Comparison of ENCODE assay signal across 8 mouse cellular contexts in the genomic region with DNA sequence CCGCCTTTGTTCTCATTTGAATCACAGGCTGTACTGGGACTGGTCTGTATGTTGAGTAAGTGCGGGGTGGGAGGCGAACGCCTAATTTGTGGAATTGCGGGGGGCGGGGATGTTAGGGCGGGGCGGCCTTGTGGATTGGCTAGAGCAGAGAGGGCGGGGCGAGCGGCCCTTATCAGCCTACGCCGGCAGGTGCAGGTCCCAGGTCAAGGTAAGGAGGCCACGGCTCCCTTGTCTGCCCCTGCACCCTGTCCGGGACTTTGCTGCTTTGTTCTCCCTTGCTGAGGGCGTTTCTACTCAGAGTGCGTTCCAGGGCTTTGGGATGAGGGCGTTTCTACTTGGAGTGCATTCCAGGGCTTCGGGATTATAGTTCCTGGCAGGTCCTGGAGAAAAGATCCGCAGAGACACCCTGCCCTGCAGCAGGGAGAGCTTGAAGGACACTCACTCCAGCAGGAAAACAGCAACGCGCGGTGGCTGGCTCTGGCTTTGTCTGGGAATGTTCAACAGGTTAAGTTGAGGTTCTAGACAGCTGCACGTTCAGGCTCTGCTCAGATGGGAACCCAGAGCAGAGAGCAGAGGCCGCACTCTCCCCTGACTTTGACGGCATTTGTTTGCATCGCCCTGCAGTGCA.
A peak's percentile ranks its signal among the peaks of the same experiment; 100 is the strongest.
DNase-seq lines count a peak whose midpoint lies in the region; ATAC-seq and TF ChIP-seq lines count a peak whose summit lies in the region.

No protein-coding gene starts in this region.

- intact Hi-C loops in gastrocnemius, postnatal 36 days (cut with DNase I) = no loop called here

- WGBS in intestine, embryonic 15.5 days = 8% methylated on average over 27 of the region's 27 CpGs
- 31% methylated on average over 27 of the region's 27 CpGs for WGBS in liver, embryonic 15.5 days (ENCODE audit: insufficient replicate concordance)
- WGBS in olfactory bulb, adult 2 months = 12% methylated on average over 27 of the region's 27 CpGs

- H3K9ac ChIP-seq in intestine, embryonic 15.5 days = peak overlapping the region; percentile 48
- peak overlapping the region; percentile 18; the same call in 1 of the 2 replicates for H3K9ac ChIP-seq in liver, embryonic 15.5 days

- H3K36me3 ChIP-seq in E14TG2a.4 (ENCODE audit: insufficient read depth, low read length) = peaks cover 36% of the 10 kb centered on the region
- no peaks in the 10 kb centered on the region for H3K36me3 ChIP-seq in intestine, embryonic 15.5 days
- no peaks in the 10 kb centered on the region for H3K36me3 ChIP-seq in liver, embryonic 15.5 days (replicated peaks)

- H3K27ac ChIP-seq in intestine, embryonic 15.5 days = peak overlapping the region; percentile 86
- H3K27ac ChIP-seq in liver, embryonic 15.5 days (replicated peaks) = peak overlapping the region; percentile 48; the same call in 1 of the 2 replicates
- H3K27ac ChIP-seq in olfactory bulb, adult 2 months (ENCODE audit: insufficient read depth, low read depth, low read length) = no peak overlapping the region

- ATAC-seq in intestine, embryonic 15.5 days = peak; percentile 96
- ATAC-seq in liver, embryonic 15.5 days (ENCODE audit: insufficient read depth) = peak; percentile 88

- DNase-seq in brain, embryonic 14.5 days (ENCODE audit: low read depth) = peak; percentile 88
- peak; percentile 56 to 66 for DNase-seq in gastrocnemius, postnatal 36 days
- DNase-seq in T-cell, adult 2 months (ENCODE audit: low spot score) = no peak
- DNase-seq in thymus, postnatal 25 days = no peak

- no peaks in the 10 kb centered on the region for H3K9me3 ChIP-seq in E14TG2a.4 (ENCODE audit: low read length)
- H3K9me3 ChIP-seq in intestine, embryonic 15.5 days = no peaks in the 10 kb centered on the region
- H3K9me3 ChIP-seq in liver, embryonic 15.5 days (replicated peaks) = no peaks in the 10 kb centered on the region

- TF ChIP-seq POLR2A in brain, embryonic 14.5 days (IDR thresholded peaks at IDR 0.05; ENCODE audit: borderline replicate concordance, extremely low read depth, insufficient read depth, insufficient read length, poor library complexity, severe bottlenecking) = no peak
- TF ChIP-seq POLR2A in olfactory bulb, adult 2 months (IDR thresholded peaks at IDR 0.05; ENCODE audit: insufficient read depth, low read depth, low read length) = no peak

- H3K27me3 ChIP-seq in E14TG2a.4 (ENCODE audit: insufficient read depth, low read length) = no peaks in the 10 kb centered on the region
- no peaks in the 10 kb centered on the region for H3K27me3 ChIP-seq in intestine, embryonic 15.5 days (replicated peaks)
- H3K27me3 ChIP-seq in liver, embryonic 15.5 days = no peaks in the 10 kb centered on the region

- peak overlapping the region; percentile 57 for H3K4me2 ChIP-seq in intestine, embryonic 15.5 days (replicated peaks)
- H3K4me2 ChIP-seq in liver, embryonic 15.5 days = peak overlapping the region; percentile 54

- H3K4me3 ChIP-seq in E14TG2a.4 (replicated peaks; ENCODE audit: low read length) = peak overlapping the region; percentile 86
- peak overlapping the region; percentile 41 for H3K4me3 ChIP-seq in intestine, embryonic 15.5 days (replicated peaks)
- peak overlapping the region; percentile 44 for H3K4me3 ChIP-seq in liver, embryonic 15.5 days (replicated peaks)
- H3K4me3 ChIP-seq in olfactory bulb, adult 2 months (ENCODE audit: insufficient read depth, low read depth, low read length) = peak overlapping the region; percentile 20

- H3K4me1 ChIP-seq in E14TG2a.4 (replicated peaks; ENCODE audit: low read depth, low read length) = peaks cover 79% of the 10 kb centered on the region
- H3K4me1 ChIP-seq in intestine, embryonic 15.5 days (replicated peaks) = peaks cover 28% of the 10 kb centered on the region
- H3K4me1 ChIP-seq in liver, embryonic 15.5 days (replicated peaks) = peaks cover 22% of the 10 kb centered on the region
- peaks cover 20% of the 10 kb centered on the region for H3K4me1 ChIP-seq in olfactory bulb, adult 2 months (ENCODE audit: control insufficient read depth, insufficient read depth, low read length)

- TF ChIP-seq CTCF in E14TG2a.4 (conservative IDR thresholded peaks at IDR 0.05; ENCODE audit: low read length) = no peak
- TF ChIP-seq CTCF in brain, embryonic 14.5 days (IDR thresholded peaks at IDR 0.05; ENCODE audit: borderline replicate concordance, extremely low read depth, insufficient read depth, insufficient read length) = no peak
- no peak for TF ChIP-seq CTCF in olfactory bulb, adult 2 months (IDR thresholded peaks at IDR 0.05; ENCODE audit: insufficient read depth, low read depth, low read length)

Comparison
In these comparisons a context has a peak if more than half of its experiments do, and no peak if none do; other contexts are left out.
1. H3K4me3 ChIP-seq: peak in every context shown above with its lines; median percentile 86 in E14TG2a.4; 44 in liver, embryonic 15.5 days; 41 in intestine, embryonic 15.5 days; 20 in olfactory bulb, adult 2 months.
2. DNase-seq: peak in brain, embryonic 14.5 days (single experiment) and gastrocnemius, postnatal 36 days (2 of 2); none in T-cell, adult 2 months (single experiment) and thymus, postnatal 25 days (single experiment).